Mouse (Mus musculus) spleen, adult 12 weeks (tissue): ENCODE data around the gene Ifnz.
"Not testable (repeated sequence)": the region's sequence is repeated elsewhere in the genome, so short reads cannot be mapped to it uniquely, and the experiment has no call there.

Source experiments
- DNase-seq: peaks from one replicate; pipeline ENCODE4 v3.0.0; 2022; ENCODE audit warnings: low spot score

Ifnz gene

DNA sequence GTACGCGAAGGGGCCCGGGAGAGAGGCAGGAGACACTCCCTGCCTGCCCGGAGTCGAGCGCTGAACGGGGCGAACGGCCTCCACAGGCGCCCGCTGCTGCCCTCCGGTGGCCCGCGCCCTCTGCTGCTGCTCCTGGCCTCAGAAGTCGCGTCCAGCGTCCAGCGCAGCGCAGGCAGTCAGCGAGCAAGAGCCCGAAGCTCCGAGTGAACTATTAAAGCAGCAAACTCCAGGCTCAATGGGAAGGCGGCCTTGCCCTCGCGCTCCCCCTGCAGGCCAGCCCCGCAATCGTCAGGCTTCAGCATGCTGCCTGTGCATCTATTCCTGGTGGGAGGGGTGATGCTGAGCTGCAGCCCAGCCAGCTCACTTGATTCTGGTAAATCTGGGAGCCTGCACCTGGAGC lies 3.5 kb downstream of the Ifnz start, which contains the start of gene Gm13276:
TSS of gene Gm13276 (plus strand) at position 301 of the 400 bp plus-strand sequence.
- not testable (repeated sequence) for DNase-seq

DNA sequence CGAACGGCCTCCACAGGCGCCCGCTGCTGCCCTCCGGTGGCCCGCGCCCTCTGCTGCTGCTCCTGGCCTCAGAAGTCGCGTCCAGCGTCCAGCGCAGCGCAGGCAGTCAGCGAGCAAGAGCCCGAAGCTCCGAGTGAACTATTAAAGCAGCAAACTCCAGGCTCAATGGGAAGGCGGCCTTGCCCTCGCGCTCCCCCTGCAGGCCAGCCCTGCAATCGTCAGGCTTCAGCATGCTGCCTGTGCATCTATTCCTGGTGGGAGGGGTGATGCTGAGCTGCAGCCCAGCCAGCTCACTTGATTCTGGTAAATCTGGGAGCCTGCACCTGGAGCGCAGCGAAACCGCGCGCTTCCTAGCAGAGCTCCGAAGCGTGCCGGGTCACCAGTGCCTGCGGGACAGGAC lies 6.5 kb downstream of the Ifnz start, which contains the start of gene Gm13277:
TSS of gene Gm13277 (plus strand) at position 231 of the 400 bp plus-strand sequence.
- DNase-seq = not testable (repeated sequence)

DNA sequence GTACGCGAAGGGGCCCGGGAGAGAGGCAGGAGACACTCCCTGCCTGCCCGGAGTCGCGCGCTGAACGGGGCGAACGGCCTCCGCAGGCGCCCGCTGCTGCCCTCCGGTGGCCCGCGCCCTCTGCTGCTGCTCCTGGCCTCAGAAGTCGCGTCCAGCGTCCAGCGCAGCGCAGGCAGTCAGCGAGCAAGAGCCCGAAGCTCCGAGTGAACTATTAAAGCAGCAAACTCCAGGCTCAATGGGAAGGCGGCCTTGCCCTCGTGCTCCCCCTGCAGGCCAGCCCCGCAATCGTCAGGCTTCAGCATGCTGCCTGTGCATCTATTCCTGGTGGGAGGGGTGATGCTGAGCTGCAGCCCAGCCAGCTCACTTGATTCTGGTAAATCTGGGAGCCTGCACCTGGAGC lies 9.3 kb downstream of the Ifnz start, which contains the start of gene Gm13278:
TSS of gene Gm13278 (plus strand) at position 301 of the 400 bp plus-strand sequence.
- not testable (repeated sequence) for DNase-seq

DNA sequence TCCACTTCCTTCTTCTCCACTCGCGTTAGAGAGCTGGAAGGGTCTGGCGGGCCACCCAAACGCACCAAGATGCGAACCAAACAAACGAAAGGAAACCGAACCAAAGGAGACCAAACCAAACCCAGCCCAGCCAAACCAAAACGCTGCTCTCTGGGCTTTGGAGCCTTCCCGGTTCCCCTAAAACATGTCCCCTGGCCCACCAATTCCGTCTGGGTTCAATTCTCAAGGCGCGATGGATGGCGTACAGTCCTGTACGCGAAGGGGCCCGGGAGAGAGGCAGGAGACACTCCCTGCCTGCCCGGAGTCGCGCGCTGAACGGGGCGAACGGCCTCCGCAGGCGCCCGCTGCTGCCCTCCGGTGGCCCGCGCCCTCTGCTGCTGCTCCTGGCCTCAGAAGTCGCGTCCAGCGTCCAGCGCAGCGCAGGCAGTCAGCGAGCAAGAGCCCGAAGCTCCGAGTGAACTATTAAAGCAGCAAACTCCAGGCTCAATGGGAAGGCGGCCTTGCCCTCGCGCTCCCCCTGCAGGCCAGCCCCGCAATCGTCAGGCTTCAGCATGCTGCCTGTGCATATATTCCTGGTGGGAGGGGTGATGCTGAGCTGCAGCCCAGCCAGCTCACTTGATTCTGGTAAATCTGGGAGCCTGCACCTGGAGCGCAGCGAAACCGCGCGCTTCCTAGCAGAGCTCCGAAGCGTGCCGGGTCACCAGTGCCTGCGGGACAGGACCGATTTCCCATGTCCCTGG lies 12.2 kb downstream of the Ifnz start, which contains the start of gene Gm13275:
TSS of gene Gm13275 (plus strand) at position 552 of the 740 bp plus-strand sequence.
- not testable (repeated sequence) for DNase-seq

DNA sequence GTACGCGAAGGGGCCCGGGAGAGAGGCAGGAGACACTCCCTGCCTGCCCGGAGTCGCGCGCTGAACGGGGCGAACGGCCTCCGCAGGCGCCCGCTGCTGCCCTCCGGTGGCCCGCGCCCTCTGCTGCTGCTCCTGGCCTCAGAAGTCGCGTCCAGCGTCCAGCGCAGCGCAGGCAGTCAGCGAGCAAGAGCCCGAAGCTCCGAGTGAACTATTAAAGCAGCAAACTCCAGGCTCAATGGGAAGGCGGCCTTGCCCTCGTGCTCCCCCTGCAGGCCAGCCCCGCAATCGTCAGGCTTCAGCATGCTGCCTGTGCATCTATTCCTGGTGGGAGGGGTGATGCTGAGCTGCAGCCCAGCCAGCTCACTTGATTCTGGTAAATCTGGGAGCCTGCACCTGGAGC lies 15.2 kb downstream of the Ifnz start, which contains the start of gene Gm13279:
TSS of gene Gm13279 (plus strand) at position 301 of the 400 bp plus-strand sequence.
- DNase-seq = not testable (repeated sequence)

DNA sequence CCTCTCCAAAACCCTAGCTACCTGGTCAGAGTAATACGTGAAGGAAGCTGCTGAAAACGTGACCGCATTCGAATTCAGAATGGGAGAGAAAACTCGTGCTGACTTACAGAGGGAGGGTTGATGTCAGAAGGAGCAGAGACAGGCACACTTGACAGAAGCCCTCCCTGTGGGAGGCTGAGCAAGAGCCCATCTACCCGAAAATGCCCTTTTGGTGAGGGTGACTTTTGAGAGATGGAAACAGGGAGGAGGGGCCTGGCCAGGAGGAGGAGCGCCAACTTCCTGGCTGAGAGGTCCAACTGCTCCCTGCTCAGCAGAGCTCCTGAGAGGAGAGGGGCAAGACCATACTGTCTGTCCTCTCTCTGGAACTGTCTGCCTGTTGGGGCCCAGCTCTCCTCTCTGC lies 17.4 kb downstream of the Ifnz start, which contains the start of gene Gm13285:
TSS of gene Gm13285 (plus strand) at position 301 of the 400 bp plus-strand sequence.
- not testable (repeated sequence) for DNase-seq

DNA sequence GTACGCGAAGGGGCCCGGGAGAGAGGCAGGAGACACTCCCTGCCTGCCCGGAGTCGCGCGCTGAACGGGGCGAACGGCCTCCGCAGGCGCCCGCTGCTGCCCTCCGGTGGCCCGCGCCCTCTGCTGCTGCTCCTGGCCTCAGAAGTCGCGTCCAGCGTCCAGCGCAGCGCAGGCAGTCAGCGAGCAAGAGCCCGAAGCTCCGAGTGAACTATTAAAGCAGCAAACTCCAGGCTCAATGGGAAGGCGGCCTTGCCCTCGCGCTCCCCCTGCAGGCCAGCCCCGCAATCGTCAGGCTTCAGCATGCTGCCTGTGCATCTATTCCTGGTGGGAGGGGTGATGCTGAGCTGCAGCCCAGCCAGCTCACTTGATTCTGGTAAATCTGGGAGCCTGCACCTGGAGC lies 21.0 kb downstream of the Ifnz start, which contains the start of gene Gm13287:
TSS of gene Gm13287 (plus strand) at position 301 of the 400 bp plus-strand sequence.
- DNase-seq = not testable (repeated sequence)

DNA sequence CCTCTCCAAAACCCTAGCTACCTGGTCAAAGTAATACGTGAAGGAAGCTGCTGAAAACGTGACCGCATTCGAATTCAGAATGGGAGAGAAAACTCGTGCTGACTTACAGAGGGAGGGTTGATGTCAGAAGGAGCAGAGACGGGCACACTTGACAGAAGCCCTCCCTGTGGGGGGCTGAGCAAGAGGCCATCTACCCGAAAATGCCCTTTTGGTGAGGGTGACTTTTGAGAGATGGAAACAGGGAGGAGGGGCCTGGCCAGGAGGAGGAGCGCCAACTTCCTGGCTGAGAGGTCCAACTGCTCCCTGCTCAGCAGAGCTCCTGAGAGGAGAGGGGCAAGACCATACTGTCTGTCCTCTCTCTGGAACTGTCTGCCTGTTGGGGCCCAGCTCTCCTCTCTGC lies 23.3 kb downstream of the Ifnz start, which contains the start of gene Gm13288:
TSS of gene Gm13288 (plus strand) at position 301 of the 400 bp plus-strand sequence.
- not testable (repeated sequence) for DNase-seq

DNA sequence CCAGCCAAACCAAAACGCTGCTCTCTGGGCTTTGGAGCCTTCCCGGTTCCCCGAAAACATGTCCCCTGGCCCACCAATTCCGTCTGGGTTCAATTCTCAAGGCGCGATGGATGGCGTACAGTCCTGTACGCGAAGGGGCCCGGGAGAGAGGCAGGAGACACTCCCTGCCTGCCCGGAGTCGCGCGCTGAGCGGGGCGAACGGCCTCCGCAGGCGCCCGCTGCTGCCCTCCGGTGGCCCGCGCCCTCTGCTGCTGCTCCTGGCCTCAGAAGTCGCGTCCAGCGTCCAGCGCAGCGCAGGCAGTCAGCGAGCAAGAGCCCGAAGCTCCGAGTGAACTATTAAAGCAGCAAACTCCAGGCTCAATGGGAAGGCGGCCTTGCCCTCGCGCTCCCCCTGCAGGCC lies 23.8 kb downstream of the Ifnz start:
- not testable (repeated sequence) for DNase-seq

DNA sequence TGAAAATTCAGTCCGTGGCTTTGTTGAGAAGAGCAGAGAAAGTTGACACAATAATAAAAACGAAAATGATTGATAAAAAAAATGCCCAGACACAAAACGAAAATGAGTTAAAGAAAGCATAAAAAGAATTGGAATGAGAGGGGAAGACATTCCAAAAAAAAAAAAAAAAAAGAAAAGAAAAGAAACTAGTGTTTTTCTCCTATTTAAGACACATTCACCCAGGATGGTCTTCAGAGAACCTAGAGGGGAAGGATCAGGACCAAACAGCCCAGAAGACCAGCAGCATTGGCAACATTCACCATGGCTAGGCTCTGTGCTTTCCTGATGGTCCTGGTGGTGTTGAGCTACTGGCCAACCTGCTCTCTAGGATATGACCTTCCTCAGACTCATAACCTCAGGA lies 34.0 kb downstream of the Ifnz start, which contains the start of gene Ifna7:
TSS of gene Ifna7 (plus strand) at position 301 of the 400 bp plus-strand sequence.
- DNase-seq = no peak

DNA sequence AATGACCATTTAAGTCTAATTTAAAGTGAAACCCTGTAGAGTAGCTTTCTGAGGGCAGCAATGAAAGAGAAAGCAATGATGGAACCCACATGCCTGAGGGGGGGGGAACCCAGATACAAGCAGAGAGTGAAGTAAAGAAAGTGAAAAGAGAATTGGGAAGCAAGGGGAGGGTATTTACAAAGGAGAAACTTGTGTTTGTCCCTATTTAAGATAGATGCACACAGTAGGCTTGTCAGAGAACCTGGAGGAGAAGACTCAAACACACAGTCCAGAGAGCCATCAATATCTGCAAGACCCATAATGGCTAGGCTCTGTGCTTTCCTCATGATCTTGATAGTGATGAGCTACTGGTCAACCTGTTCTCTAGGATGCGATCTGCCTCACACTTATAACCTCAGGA lies 37.7 kb downstream of the Ifnz start, which contains the start of gene Ifna11:
TSS of gene Ifna11 (plus strand) at position 301 of the 400 bp plus-strand sequence.
- no peak for DNase-seq

DNA sequence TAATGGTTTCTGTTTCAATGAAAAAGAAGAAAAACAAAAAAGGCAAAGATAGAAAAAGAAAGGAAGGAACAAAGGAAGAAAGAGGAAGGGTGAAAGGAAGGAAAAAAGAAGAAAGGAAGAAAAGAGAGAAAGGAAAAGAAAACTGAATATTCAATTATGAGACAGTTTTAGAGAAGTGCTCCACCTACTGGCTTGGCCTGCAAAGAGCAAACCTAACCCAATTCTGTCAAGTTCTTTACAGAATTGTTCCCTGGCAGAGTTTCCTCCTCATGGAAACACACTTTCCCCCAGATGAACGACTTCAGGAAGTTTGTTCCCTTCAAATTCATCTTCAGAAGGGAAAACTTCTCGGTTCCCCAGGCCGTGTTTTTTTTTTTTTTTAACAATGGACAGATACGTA lies 41.1 kb downstream of the Ifnz start:
- DNase-seq = no peak

DNA sequence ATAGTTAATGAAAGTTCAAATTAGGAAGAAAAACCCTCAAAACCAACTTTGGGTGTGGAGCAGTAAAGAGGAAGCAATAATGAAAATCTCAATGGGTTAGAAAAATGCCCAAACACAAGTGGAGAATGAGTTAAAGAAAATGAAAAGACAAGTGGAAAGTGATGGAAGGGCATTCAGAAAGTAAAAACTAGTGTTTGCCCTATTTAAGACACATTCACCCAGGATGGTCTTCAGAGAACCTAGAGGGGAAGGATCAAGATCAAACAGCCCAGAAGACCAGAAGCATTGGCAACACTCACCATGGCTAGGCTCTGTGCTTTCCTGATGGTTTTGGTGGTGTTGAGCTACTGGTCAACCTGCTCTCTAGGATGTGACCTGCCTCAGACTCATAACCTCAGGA lies 45.2 kb downstream of the Ifnz start, which contains the start of gene Ifna6:
TSS of gene Ifna6 (plus strand) at position 301 of the 400 bp plus-strand sequence.
- not testable (repeated sequence) for DNase-seq

DNA sequence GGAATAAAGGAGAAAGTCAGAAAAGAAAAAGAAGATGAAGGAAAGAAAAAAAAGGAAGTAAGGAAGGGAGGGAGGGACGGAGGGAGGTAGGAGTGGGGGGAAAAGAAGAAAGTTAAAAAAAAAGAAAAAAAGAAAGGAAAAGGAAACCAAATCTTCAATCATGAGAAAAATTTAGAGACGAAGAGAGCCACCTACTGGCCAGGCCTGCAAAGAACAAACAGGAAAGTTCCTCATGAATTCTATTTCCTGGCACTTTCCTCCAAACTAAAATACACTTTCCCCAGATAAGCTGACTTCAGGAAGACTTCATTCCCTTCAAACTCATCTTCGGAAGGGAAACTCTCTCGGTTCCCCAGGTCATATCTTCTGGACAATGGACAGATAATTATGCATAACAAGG lies 48.6 kb downstream of the Ifnz start:
- DNase-seq = no peak
